Mouse (Mus musculus) cerebellum, adult 11 months (tissue): Measurements from ENCODE around the gene Ctla2b.
"Not testable (repeated sequence)": the region's sequence is repeated elsewhere in the genome, so short reads cannot be mapped to it uniquely, and the experiment has no call there.

ENCODE experiments used
- DNase-seq: peaks from one replicate; pipeline ENCODE4 v3.0.0; 2022

The Ctla2b gene

DNA sequence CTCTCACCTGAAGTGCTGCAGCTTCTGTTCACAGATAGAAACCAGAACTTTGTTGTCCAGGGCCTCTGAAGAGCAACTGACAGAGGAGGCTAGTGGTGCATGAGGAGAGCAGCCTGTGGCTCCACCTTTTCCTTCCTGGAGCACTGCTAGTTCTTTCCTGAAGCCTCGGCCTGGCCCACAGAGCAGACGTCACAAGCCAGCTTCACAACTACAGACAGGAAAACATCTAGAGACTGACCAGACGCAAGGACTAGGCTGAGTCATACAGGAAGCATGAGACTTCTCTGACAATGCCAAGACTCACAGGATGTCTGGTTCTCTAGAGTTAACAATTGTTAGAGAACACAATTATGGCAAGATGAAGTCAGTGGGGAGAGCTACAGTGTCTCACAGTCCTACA, at the start of gene Ctla2b:
Ctla2b (minus strand) TSS at position 120 of the 400 bp plus-strand sequence.
- no peak for DNase-seq

- DNase-seq = not testable (repeated sequence)
Observed at GRCm38 (mm10) chr13:60941884-60942283, 44.6 kb upstream of the Ctla2b start, which contains the start of gene Tpbpa. TSS of gene Tpbpa (minus strand) at chr13:60941984.

DNA sequence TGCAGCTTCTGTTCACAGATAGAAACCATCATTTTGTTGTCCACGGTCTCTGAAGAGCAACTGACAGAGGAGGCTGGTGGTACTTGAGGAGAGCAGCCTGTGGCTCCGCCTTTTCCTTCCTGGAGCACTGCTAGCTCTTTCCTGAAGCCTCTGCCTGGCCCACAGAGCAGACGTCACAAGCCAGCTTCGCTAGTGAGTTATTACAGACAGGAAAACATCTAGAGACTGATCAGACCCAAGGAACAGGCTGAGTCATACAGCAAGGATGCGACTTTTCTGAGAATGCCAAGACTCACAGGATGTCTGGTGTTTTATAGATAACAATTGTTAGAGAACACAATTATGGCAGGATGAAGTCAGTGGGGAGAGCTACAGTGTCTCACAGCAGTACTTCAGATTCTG, 39.3 kb upstream of the Ctla2b start, which contains the start of the genes Gm49391 and Ctla2a:
Gm49391 (minus strand) TSS at position 72 of the 402 bp plus-strand sequence.
Ctla2a (minus strand) TSS at position 126 of the 402 bp plus-strand sequence.
- no peak for DNase-seq

GRCm38 (mm10) chr13:60935490-60935889, 38.2 kb upstream of the Ctla2b start, which contains the start of gene Gm49393:
TSS of gene Gm49393 (minus strand) at chr13:60935590.
- DNase-seq = not testable (repeated sequence)

- DNase-seq = not testable (repeated sequence)
Observed at GRCm38 (mm10) chr13:60904780-60905179, 7.5 kb upstream of the Ctla2b start, which contains the start of gene Tpbpb. TSS of gene Tpbpb (minus strand) at chr13:60904880.

DNA sequence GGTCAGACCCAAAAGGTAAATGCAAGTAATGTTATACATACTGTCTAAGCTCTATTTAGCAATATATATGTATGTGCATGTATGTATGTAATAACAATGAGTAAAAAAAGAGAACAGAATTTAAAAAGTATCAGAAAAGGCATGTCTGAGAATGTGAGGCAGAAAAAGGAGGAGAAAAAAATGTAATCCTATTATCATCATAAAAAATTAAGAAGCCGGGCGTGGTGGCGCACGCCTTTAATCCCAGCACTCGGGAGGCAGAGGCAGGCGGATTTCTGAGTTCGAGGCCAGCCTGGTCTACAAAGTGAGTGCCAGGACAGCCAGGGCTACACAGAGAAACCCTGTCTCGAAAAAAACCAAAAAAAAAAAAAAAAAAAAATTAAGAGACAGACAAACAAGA, 453 bp downstream of the Ctla2b start, which contains the start of gene Gm49392:
Gm49392 (minus strand) TSS at position 101 of the 400 bp plus-strand sequence.
- not testable (repeated sequence) for DNase-seq

DNA sequence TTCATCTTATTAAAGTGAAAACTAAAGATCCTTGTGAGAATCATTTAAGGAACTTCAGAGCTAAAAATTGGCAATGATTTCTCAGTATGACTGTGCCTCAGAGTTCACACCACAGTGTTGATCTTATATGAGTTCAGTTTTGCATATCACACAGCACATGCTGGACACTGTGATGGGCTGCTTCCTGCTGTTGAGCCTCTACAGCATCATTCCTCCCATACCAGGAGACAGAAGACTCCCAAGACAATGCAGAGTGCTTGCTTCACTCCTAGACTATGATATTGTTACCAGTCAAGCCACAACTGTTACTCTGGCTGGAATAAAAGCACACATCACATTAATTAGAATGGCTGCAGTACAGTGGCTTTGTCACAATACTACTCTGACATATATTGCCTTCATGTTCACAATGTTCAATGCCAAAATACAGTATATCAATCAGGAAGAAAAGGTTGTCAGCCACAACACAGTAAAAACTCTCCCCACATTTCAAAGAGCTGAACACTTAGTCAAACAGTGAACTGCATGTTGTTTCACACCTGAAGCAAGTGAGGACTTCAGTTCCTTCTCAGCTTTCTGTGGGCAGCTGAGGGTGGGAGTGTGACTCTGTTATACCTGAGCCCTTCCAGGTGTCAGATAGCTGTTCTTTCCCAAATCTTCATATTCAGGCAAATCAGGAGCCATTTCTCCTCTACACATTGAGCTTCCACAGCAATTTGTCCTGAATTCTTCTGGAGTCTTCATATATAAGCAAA, 1.7 kb downstream of the Ctla2b start:
- no peak for DNase-seq

- DNase-seq = no peak
Observed at GRCm38 (mm10) chr13:60892301-60892700, 4.9 kb downstream of the Ctla2b start.

DNA sequence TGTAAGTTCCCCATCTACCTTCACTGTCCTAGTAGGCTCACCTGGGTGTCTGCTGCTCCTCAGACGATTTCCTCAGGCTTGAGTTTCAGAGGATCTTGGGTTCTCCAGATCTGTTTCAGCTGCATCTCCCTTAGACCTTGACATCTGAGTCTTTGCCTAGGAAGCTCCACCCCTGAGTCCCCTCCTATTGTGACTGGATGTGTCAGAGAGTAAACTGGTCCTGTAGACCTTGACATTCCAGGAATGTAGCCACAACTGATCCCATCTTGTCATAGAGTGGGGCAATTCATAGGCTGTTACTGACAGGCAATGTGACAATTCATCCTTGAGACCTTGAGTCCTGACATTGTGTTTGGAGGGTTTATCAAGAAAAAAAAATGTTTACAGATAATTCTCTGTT, 33.0 kb downstream of the Ctla2b start, which contains the start of gene 4930486L24Rik:
4930486L24Rik (minus strand) TSS at position 195 of the 400 bp plus-strand sequence.
- DNase-seq = no peak

DNA sequence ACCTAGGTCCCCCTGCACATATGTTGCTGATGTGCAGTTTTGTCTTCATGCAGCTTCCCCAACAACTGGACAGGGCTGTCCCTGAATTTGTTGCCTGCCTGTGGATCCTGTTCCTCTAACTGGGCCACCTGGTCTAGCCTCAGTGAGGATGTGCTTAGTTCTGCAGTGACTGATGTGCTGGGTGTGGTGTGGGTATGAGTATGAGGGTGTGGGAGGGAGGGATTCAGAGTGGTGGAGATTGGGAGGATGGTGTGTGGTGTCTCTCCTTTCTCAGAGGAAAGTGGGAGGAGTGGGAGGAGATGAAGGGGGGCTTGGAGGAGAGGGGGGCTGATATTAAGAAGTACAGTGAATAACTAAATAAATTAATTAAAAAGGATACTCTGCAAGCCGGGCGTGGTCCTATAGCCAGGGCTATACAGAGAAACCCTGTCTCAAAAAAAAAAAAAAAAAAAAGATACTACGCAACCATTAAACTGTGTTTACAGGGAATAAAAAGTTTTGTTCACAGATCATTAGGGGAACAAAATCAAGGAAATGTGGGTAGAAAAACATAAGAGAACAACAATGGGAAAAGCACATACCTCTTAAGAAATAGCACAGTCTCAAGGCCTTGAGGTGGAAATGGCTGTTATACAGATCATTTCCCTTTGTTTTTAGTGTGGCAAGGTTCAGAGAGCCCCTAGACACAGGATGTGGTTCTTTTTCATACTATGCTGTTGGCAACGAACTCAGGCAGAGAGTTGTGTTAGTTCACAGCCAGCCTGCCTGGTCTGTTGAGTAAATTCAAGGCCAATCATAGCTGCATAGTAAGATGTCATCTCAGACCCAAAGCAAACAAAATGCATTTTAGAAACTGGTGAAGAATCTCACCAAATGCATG, 48.8 kb downstream of the Ctla2b start:
- no peak for DNase-seq
